Mouse (Mus musculus) inflammation-experienced regulatory T-cells, adult 6 months (primary cell): ENCODE data around the gene Zfp184. TPM values are rescaled to one million over a fixed set of nuclear protein-coding genes. Genes with fewer than 3 reads are reported as not detected.

Source experiments
- ATAC-seq: one replicate; pipeline ENCODE4 v1.8.0; 2017
- polyA plus RNA-seq, 3 experiments: library from polyadenylated mRNA; unstranded; fragments of 100-300 nt; shearing (Covaris generic); gene quantifications; one replicate each; pipeline ENCODE4 v1.2.1; 2017

Gene Zfp184
- polyA plus RNA-seq, 3 experiments from 2014 or later, result not detected

GRCm38 (mm10) chr13:21923417-21923816 lies 21.5 kb upstream of the Zfp184 start:
- no peak for ATAC-seq

GRCm38 (mm10) chr13:21924734-21925335 lies 20.1 kb upstream of the Zfp184 start:
- no peak for ATAC-seq

DNA sequence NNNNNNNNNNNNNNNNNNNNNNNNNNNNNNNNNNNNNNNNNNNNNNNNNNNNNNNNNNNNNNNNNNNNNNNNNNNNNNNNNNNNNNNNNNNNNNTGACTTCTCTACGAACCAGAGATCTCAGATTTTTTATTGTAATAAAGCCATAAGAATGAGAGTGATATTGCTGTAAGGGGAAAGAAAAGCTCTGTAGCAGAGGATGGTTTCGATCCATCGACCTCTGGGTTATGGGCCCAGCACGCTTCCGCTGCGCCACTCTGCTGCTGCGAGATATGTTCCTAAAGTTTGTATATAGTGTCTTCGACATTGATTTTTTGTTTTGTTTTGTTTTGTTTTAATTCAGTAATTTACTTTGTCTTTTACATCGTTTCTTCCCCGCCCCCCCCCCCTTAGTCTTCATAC lies 13.9 kb upstream of the Zfp184 start:
- ATAC-seq, result no peak

GRCm38 (mm10) chr13:21931740-21932139 lies 13.2 kb upstream of the Zfp184 start:
- ATAC-seq, result no peak

- no peak for ATAC-seq
Observed at GRCm38 (mm10) chr13:21933626-21934548, 11.0 kb upstream of the Zfp184 start.

GRCm38 (mm10) chr13:21934982-21935791 lies 9.7 kb upstream of the Zfp184 start:
- no peak for ATAC-seq

GRCm38 (mm10) chr13:21935833-21936232 lies 9.1 kb upstream of the Zfp184 start:
- no peak for ATAC-seq

GRCm38 (mm10) chr13:21936968-21937367 lies 7.9 kb upstream of the Zfp184 start:
- no peak for ATAC-seq

DNA sequence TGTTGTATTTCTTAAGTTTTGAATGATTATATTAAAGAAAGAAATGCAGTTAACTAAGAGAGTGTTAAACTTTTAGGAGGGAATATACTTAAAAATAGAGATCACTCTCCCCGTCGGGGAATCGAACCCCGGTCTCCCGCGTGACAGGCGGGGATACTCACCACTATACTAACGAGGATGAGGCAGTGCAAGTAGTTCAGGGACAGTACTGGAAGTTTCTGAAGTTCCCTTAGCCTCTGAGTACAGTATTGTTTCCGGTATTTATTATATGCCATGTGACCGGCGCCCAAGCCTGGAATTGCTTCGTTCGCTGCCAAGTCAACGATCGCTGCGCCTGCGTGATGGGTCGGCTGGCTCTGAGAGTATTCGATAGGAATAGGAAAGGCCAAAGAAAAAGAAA lies 4.7 kb upstream of the Zfp184 start:
- ATAC-seq, result peak; percentile 75

DNA sequence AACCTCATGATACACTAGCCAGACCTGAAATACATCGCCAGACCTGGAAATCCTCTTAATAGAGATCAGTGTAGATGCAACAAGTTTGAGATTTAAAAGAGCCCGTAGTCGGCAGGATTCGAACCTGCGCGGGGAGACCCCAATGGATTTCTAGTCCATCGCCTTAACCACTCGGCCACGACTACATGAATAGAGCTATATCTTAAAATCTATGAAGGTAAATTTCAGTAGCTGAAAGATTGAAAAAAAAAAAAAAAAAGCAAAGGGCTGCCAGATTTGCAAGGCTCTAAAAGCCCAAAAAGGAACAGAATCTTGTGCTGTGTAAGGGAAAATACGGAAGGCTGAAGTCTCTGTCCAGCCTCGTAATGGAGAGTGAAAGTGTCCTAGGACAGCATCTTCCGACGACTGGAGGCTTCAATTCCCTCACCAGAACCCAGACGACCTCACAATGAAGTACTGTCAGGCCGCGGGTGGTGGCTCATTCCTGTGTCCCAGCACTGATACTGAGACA lies 4.0 kb upstream of the Zfp184 start:
- ATAC-seq, result peak; percentile 39

DNA sequence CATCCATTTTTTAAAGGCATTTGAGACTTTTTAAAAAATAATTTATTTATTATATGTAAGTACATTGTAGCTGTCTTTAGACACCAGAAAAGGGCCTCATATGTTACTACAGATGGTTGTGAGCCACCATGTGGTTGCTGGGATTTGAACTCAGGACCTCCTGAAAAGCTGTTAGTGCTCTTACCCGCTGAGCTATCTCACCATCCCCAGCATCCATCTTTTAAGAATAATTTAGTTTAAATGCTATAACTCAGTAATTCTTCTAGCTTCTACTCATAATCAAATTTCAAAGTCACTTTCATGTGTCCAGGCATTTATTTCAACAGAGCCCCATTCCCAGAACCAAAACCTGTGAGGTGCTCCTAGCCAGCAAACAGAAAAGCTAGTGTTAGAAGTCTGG lies 1.2 kb upstream of the Zfp184 start:
- no peak for ATAC-seq

DNA sequence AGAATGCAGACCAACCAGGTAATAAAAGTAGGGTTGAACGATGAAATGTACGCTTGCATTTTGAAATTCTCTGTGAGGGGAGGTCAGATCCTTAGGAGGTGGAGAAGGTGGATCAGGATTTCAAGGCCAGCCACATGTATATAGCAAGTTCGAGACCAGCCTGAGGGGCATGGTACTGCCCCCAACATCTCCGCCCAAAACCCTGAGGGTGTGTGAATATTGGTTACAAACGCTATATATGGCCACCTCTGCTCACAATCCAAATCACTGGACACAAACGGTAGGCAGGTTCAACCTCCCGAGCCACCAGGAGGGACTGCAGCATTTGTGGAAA lies 335 bp upstream of the Zfp184 start:
- no peak for ATAC-seq

DNA sequence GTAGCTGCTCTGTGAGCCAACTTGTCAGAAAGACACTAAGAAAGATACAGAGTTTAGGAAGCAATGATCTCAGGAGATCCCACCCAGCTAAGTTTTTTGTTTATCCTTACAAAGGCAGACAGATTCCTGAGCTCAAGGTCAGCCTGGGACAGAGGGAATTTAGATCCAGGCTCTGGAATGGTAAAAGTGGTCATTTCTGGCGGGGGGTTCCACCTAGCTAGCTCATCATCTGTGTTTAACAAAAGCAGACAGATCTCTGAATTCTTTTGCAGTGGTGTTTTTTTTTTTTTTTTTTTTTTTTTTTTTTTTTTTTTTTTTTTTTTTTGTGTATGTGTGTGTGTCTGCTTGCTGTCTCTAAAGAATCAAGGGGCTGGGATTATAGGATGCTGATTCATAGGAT lies 24.4 kb downstream of the Zfp184 start:
- ATAC-seq, result no peak

- ATAC-seq, result no peak
Observed at GRCm38 (mm10) chr13:21969816-21970215, 24.9 kb downstream of the Zfp184 start.

GRCm38 (mm10) chr13:21971641-21972040 lies 26.7 kb downstream of the Zfp184 start:
- no peak for ATAC-seq

- peak; percentile 66 for ATAC-seq
Observed at GRCm38 (mm10) chr13:21974221-21974725, 29.4 kb downstream of the Zfp184 start.

DNA sequence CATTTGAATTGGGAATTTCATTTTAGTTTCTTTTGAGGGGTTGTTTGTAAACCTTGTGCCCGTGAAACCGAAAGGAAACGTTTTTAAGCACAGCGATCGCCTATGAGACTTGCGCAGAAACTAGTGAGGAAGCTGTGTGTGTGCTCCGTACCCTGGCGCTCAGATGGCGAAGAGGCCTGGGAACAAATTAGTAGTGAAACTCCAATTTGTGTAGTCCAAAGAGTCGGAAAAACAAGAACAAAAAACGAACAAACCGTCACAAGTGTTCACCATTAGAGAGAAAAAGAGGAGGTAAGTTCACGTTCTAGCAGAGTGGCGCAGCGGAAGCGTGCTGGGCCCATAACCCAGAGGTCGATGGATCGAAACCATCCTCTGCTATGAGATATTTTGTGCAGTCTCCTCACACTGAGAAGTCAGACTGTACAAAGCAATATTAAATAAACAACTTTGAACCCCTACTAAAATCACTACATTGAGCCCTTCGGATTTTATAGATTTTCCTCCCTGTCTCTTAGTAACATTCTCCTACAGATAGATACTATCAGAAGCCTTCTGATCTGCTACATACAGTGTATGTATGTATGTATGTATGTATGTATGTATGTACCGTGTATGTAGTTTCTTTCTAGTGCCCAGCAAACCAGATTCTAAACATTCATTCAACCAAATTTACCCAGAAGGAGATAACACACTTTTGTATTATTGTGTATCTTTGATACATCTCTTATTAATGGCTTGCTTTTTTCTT lies 30.0 kb downstream of the Zfp184 start:
- ATAC-seq, result peak; percentile 87

- no peak for ATAC-seq
Observed at GRCm38 (mm10) chr13:21980981-21981802, 36.3 kb downstream of the Zfp184 start, which contains the start of gene Pom121l2. Gene Pom121l2, plus strand, starts transcription at chr13:21981194.

DNA sequence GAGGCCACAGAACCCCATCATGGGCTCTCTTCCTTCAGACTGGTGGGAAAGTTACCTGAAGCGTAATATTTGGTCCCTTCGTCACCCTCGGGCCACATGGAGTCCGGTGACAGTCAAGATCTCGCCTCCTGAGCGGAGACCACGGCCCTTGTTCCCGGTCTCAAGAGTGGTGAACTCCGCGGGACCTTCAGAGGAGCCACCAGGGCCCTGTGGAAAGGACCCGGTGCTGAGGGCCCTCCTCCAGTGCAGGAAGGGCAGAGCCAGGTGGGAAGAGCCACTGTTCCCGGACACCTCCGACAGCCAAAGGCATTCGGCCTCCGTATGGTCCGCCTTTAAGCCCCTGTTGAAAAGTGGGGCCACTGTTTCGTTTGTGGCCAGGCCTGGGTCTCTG lies 36.9 kb downstream of the Zfp184 start:
- no peak for ATAC-seq

DNA sequence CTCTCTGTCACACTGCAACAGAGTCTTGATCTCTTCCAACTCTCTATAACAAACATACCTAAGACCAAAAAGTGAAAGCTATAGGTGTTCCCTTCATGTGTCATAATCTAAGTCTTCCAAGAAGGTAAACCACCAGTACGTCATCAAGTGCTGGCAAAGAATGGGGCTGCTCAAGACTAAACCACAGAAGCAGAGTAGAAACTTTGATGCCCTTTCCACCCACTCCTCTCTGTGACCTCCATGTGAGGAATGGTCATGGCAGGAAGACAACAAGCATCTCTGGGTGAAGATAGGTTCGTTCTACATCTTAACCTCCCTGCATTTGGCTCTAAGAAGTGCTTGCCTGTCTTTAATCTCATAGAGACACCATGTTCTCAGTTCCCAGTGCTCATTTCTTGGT lies 39.6 kb downstream of the Zfp184 start:
- ATAC-seq, result no peak

GRCm38 (mm10) chr13:21992550-21992949 lies 47.7 kb downstream of the Zfp184 start:
- no peak for ATAC-seq
